Mouse (Mus musculus): ENCODE data around the gene Sh3tc1.

Sh3tc1 gene

DNA sequence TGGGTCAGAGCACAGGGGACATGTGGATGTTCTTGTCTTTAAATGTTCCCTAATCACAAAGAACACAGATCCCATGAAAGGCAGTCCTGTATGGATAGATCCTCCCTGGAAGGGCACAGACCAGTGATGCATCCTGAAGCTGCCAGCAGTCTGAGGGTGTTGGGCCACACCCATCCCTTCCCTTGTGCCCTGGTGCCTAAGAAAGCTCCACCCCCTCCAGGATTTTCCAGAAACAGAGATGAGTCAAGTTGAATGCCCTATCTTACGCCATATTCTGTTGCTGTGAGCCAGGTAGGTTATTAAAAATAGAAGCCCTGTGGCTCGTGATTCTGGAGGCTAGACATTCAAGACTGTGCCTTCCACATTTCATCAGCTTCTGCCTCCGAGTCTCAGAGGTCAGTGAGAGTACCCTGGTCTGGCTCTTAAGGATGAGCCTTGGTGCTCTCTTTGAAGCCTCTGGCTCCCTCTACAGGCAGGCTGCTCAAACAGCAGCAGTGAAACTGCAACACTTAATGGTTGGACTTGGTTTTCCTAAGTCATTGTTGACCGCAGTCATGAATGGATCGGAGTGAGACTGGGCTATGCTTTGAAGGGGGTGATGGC lies 15.4 kb upstream of the Sh3tc1 start:
- in situ Hi-C loops (cut with MboI): no loop called here

DNA sequence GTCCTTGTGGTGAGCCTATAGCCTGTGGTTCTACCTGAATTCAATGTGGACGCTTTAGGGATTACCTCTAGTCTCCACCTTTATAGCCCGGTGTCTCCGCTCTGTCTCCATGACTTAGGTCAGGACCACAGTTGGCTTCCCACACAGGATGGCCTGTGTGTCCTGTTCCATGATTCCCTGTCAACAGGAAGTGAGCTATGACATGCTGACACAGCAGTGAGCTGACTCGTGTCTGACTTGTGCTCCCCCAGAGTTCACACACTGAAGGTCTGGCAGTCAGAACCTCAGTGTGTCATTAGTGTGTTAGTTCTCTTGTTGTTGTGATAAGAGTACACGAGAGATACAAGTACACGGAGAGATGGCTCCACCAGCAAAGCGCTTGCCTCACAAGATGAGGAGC lies 11.2 kb upstream of the Sh3tc1 start:
- in situ Hi-C loops (cut with MboI): no loop called here

DNA sequence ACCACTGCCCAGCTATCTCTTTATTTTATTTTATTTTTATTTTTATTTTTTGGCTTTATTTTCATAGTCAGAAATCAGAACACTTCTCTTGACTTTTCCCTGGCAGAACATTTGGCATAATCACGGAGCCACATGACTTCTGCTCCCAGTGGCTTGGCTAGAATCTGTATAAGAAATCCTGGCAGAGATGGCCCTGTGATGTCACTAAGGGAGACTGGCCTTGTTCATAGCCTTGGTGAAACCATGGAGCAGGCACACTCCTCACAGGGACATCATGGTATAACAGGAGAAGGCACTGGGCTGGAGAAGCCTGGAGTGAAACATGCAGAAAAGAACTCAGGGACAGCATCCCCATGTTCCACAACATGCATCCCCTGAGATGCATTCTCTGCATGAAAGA lies 10.2 kb upstream of the Sh3tc1 start:
- in situ Hi-C loops (cut with MboI): no loop called here

DNA sequence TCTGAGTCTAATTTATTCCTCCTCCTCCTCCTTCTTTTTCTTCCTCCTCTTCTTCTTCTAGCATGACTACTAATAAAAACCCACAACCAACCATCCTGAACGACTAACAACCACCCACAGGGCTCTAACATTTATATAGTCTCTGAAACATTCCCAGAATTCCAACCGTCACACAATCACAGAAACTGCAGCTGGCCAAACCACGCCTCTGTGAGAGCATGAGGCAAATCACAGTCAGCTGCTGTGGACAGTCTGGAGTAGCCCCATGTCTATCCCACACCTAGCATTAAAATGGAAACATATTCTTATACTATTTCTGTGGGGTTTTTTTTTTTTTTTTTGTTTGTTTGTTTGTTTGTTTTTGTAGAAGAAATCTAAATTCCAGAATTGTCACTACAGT lies 9.6 kb upstream of the Sh3tc1 start:
- in situ Hi-C loops (cut with MboI): no loop called here

DNA sequence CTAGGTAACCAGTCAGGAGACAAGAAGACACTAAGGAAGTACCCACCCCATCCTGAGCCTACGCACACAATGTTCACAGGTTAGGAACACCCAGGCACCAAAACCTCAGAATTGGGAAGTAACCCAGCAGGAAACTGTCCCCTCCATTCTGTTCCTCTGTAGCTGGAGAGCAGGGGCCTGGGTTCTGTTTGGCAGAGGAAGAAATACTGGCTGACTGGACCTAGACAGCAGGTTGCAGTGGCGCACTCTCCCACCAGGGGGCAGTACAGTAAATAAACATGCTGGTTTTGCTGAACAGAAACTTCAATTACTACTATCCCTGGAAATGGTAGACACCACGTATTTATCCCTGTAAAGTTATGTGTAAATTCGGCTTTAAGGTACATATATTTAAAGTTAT lies 7.1 kb upstream of the Sh3tc1 start:
- in situ Hi-C loops (cut with MboI): no loop called here

DNA sequence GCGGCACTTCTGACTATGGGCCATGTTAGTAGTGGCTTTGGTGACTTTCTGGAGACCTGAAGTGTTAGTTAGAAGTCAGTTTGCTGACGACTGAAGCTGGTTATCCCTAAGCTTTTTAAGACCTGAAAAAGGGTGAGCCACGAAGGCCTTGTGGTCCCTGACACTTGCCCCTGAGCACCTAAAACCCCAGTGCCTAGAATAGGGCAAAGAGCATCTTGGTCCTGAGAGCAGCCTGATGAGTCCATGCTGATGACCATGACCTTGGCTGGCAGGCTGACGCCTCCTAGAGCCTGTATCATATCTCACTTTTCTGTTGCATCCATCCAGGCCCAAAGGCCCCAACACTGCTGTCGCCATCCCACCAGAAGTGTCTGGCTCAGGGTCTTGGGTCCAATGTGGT lies 5.6 kb upstream of the Sh3tc1 start:
- in situ Hi-C loops (cut with MboI): no loop called here

DNA sequence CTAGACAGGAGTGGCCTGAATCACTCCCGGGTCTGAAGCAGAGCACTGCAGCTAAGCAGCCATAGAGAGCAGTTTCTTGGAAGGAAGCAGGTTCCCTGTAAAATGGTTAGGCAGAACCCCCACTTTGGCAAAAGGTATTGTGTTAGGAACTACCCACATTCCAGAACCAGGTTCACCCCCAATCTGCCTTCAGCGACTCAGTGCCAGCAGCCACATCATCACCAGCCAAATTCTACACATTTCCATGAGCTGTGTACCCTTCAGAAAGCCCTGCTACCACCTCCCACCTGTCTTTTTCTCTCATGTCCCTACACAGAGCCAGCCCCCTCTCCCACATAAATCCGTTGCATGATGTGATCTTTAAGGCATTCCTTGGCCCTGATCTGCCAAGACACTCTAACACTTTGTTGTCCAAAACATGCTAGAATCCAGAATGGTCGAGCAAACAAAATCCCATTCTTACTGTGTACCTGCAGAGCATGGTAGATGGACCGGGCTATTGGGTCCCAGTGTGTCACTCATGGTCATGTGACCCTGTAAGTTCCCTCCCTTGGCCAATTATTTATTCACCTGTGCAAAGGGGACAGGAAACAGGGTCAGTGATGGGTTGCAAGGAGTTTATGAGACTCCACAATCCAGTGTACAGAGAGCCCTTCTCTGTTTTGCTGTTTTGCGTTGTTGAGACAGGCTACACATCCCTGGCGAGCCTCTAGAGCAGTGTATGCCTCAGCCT lies 4.4 kb upstream of the Sh3tc1 start:
- in situ Hi-C loops (cut with MboI): no loop called here

DNA sequence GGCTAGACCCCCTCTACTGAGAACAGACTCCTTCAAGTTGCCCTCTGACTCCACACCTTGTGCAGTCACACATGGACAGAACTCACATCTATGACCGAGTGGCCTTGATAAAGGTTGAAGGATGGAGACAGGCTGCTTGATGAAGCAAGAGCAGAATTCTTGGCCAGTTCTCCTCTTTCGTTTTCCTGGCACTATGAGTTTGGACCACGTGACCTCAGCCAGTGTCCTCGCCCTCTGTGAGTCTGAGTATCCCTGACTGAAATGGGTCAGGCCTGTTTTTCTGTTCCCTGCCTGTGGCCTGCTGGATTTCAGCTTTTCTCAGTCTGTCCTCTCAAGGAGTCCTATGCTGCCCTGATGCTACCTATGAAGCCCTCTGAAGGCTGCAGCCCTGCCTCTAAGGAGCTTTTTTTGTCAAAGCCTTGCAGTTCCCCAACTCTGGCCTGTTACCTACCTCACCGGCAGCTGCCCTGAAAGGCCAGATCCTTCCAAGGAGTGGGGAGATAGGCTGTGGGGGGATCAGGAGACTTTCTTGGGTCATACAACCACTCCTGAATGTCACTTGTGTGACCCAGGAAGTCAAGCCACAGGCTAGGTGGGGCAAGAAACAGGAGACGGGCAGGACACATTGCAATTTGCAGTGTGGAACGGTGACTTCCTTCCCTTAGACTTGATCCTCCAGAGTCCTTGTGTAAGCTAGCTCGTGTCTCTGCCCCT lies 3.6 kb upstream of the Sh3tc1 start:
- in situ Hi-C loops (cut with MboI): no loop called here

DNA sequence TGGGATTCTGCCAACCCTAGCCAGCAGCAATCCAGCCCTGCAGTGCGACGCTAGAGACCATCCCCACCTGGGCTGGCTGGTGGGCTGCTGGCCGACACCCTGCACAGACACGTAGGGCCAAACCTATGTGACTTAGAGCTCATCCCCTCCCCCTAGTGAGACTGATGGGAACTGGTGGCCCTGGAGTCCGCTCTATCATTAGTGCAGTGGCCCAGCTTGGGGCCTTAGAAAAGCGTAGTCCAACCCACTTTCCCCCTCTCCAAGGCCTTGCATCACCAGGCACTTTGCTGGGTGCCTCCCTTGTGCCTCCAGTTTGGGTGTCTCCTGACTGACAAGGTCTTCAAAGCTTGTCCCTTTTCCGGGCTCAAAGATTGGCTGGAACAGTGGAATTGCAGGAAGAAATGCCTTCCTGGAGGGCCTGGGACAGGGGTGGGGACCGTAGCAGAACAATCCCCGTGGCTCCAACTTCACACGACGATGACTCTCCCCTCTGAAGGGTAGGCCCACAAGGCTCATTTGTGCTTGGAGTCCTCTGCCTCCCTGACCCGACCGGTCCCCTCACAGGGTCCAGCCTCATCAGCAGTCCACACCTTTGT lies 1.5 kb upstream of the Sh3tc1 start:
- in situ Hi-C loops (cut with MboI): no loop called here

DNA sequence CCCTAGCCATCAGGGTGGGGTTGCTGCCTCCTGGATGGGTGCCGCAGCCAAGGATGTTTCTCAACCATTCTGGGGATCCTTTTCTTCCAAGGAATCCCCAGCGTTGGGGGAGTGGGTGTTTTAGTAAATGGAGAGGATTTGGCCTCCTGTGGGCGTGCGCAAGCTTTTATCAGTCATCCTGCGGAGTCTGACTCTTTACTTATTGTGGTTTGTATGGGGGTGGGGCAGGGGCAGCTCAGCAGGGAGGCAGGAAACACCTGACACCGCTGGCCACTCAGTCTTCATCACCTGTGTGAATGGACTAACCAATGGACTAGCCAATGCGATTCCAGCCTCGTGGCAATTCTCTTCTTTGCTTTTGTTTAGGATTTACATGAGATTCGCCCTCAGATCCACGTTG lies 929 bp upstream of the Sh3tc1 start:
- in situ Hi-C loops (cut with MboI): no loop called here

DNA sequence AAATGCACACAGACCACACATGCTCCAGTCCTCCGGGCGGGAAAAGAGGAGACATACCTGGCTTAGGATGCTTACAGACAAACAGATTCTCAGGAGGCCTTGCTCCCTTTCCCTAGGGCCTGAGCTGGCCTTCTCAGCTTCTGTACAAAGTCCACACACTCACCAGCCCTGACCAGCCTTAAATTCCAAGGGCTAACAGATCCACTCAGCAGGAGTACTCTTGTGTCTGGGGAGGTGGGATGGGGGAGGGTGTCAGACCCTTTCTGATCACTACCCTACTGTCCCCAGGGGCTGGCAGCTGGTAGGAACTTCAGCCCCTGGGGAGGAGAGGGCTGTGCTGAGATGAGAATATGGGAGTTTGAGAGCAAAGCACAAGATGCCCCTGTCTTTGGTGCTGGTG lies 782 bp downstream of the Sh3tc1 start:
- in situ Hi-C loops (cut with MboI): no loop called here

DNA sequence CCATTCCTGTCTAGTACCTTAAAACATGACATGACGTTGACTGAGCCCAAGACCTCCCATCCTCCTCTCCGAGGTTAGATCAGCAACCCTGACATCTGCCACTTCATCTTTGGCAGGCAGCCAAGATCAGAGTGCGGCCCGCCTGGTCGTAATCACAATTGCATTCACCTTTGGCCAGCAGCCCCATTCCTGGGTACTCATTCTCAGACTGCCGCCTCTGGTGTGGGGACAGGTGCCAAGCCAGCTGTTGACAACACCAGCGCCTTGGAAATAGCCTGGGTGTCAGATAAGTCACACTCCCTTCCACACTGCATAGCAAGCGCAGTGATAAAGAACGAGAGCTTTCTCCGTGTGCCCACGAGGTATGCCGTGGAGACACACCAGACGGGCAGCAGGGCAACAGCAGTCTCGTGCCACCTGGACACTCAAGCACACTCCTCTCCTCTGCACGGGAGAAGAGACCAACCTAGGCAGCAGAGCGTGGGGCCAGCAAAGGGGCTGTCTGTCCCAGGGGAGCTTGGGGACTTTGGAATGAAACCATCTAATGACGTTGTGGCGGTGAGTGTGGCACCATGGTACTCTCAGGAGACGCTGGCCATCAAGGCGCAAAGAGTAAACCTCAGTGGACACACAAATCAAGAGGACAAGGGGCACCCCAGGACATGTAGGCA lies 2.4 kb downstream of the Sh3tc1 start:
- in situ Hi-C loops (cut with MboI): no loop called here

DNA sequence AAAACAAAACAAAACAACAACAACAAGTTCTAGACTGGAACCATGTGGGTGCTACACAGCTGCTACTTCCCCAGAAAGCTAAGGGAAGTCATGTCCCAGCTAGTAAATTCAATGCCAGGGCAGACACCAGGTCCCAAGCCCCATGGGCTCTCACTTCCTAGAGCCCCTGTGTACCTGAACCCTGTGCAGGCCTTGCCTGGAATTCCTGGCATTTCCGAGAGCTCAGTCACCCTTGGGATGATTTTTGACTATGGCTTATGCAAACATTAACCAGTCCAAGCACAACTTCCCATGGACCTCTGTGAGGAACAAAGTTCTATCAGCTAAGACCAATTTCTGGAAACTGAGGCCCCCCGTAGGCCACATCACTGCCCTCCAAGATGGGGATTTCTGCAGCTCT lies 6.3 kb downstream of the Sh3tc1 start:
- in situ Hi-C loops (cut with MboI): no loop called here

DNA sequence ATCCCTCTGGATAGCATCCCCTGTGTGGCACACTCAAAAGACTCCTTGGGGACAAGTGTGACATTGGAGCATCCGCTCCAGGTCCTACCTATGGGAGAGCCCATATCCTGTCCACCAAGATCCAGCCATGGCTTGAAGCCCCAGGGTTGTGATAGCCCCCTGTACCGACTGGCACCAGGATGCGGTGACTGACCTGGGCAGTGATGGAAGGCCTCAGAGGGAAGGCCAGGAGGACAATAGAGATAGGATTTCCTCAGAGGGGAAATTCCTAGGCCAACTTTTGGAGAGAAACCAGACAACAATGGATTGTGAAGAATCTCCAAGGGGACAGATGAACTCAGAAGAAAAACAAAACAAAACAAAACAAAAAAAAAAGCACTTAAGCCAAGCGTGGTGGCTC lies 8.8 kb downstream of the Sh3tc1 start:
- in situ Hi-C loops (cut with MboI): no loop called here

DNA sequence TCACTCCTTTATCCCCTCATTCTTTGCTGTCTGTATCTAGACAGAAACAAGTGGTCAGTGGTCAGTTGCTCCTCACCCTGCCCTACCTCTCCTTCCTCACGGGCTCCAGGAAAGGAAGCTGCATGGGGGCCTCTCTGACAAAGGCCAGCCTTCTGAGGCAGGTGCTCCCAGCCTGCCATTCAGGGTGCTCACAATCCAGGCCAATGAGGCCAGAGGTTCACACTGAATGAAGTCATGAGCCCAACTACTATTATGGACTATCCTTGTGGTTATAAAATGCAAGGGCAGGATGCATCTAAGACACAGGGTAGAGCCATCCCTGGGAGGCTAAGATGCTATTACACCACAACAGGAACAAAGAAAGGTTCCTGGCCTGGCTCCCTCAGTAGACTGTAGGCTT lies 9.2 kb downstream of the Sh3tc1 start:
- in situ Hi-C loops (cut with MboI): no loop called here

DNA sequence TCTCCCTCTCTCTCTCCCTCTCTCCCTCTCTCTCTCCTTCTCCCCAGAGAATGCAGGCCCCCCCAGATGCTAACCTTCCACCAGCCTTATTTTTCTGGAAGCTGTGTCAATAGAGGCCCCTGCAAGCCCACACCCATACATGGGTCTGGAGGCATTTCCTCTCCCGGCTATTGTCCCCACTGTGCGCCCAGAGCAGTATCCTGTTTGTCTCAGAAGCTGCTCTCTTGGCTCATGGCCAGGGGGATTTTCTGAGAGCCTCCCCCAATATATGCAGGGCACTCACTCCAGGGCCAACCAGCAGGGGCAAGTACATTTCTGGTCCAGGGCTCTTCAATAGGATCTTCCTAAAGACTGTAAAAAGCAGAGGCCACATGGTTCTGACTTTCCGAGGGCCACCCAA lies 9.9 kb downstream of the Sh3tc1 start:
- in situ Hi-C loops (cut with MboI): no loop called here

DNA sequence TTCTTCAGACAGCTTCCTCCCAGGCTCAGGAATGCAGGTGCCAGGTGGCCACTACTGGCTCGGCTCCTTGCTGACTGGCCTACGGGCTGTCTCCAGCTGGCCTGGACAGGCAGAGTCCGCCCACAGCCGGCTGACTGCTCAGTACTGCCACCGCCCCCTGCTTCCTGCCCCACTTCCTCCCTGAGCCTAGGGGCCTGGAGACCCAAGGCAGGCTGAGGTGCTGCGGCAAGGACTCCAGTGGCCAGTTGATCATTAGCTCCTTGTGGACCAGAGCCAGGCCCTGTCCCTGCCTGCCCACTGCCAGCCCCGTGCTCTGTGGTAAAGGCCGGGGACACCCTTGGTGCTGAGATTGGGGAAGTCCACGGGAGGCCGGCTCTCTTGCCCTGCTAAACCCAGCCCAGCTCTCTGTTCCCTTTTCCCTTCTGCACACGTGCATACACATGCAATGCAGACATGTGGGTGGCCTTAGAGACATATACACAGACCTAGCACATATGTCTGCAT lies 10.8 kb downstream of the Sh3tc1 start:
- in situ Hi-C loops (cut with MboI): no loop called here

DNA sequence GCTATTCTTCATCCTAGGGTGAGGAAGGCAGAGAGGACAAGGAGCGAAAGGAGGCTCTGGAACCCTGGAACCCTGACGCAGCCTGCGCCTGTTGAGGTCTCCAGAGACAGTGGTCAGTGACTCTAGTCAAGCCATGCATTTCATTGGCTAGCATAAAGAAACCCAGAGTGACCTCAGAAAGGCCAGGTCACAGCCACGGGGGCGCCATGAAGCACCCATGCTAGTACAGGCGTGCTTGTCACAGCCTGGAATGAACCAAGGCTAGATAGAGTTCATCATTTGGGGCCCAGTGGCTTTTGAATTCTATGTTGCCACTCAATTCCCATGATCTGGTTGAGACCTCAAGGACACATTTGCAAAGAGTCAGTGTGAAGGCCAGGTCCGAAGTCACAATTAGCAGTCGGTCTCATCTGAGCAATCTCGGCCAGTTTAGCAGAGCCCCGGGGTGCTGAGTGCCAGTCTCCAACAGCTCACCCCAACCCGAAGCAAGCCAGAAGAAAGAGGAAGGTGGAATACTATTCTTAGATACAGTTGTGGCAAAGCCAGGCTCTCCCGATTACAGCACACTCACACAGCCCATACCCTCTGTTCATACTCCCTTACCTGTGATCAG lies 11.3 kb downstream of the Sh3tc1 start:
- in situ Hi-C loops (cut with MboI): no loop called here

DNA sequence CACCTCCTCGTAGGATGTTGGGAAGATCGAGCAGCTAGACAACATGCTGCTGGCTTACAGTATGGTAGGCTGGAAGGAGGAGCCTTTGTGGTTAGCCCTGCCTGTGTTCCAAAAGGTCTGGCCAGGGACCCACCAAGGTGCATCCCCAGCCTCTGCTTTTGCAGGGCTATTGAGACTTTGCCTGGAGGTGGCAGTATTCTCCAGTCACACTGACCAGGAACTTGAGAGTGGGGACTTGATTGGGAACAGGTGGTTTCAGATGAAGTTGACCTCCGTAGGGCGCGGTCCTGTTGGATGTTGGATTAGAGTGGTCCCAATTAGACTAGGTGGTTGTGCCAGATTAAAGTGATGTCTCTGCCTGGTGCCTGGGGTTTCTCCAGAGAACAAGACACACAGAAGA lies 12.3 kb downstream of the Sh3tc1 start:
- in situ Hi-C loops (cut with MboI): no loop called here

DNA sequence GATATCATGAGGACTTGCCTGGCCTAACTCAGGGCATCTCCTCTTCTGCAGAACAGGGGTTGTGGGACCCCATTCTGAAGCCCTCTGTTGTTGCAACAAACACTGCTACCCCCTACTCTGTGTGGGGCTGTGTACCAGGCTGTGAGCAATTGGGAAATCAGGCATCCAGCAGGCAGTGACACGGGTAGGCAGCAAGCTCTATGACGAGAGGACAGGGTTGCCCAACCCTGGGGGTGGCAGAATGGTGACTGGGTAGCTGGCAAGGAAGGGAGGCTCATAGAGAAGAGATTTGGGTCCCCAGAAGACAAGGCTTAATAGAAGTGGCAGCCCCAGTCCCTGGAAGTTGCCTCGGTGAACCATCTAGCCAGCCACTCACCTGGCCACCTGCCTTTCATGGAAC lies 13.9 kb downstream of the Sh3tc1 start:
- in situ Hi-C loops (cut with MboI): no loop called here

DNA sequence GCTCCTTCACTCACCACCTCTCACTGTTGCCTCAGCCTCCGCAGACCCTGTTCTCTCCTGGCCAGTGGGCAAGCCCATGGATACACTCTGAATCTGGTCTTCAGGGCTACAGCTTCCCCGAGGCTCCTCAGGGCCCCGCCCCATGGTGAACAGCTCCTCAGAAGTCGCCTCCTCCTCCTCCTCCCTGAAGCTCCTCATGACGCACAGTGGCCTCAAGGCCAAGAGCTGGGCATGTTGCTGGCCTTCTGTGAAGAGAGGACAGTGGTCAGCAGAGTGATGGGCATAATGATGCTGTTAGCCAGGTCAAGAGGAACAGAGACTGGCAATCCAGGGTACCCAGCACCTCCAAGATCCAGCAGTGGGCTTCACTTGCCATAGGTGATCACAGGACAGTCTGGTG lies 15.9 kb downstream of the Sh3tc1 start:
- in situ Hi-C loops (cut with MboI): no loop called here

DNA sequence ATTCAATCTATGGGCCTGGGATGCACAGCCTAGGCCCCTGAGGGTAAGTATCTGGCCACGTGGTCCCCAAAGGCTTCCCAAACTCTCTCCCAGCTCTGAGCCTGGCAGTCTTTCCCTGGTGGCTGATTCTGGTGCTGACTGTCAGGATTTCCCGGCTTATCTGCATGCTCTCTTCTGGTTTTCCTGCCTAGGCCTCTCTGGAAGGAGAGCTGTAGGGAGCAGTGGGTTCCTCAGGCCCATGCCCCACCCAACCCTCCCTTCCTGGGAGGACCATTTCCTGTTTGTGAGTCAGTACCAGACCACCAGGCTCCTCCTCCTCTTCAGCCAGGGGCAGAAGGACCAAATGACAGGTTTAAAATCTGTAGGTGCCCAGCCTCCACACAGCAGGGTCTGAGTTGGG lies 17.1 kb downstream of the Sh3tc1 start:
- in situ Hi-C loops (cut with MboI): no loop called here
